Mouse (Mus musculus) thymus, postnatal 14 days (tissue): ENCODE measurements around the gene Stfa2l1.
"Not testable (repeated sequence)": the region's sequence is repeated elsewhere in the genome, so short reads cannot be mapped to it uniquely, and the experiment has no call there.

Source experiments
- DNase-seq: peaks from one replicate; pipeline ENCODE4 v3.0.0; 2021

The Stfa2l1 gene

GRCm38 (mm10) chr16:36156402-36156975, at the start of gene Stfa2l1:
TSS of gene Stfa2l1 (plus strand) at chr16:36156811.
- DNase-seq: no peak

- not testable (repeated sequence) for DNase-seq
Observed at GRCm38 (mm10) chr16:36111486-36111885, 45.1 kb upstream of the Stfa2l1 start.

- not testable (repeated sequence) for DNase-seq
Observed at GRCm38 (mm10) chr16:36115751-36116150, 40.9 kb upstream of the Stfa2l1 start.

GRCm38 (mm10) chr16:36128092-36128491, 28.5 kb upstream of the Stfa2l1 start:
- DNase-seq: no peak

- no peak for DNase-seq
Observed at GRCm38 (mm10) chr16:36131141-36131540, 25.5 kb upstream of the Stfa2l1 start, which contains the start of gene Csta1. TSS of gene Csta1 (minus strand) at chr16:36131241.

GRCm38 (mm10) chr16:36138201-36138600, 18.4 kb upstream of the Stfa2l1 start:
- no peak for DNase-seq

- not testable (repeated sequence) for DNase-seq
Observed at GRCm38 (mm10) chr16:36167841-36168240, 11.2 kb downstream of the Stfa2l1 start.

GRCm38 (mm10) chr16:36176108-36176507, 19.5 kb downstream of the Stfa2l1 start:
- DNase-seq: no peak

- DNase-seq: no peak
Observed at GRCm38 (mm10) chr16:36179910-36180309, 23.3 kb downstream of the Stfa2l1 start.

GRCm38 (mm10) chr16:36183912-36184311, 27.3 kb downstream of the Stfa2l1 start, which contains the start of gene Gm5483:
TSS of gene Gm5483 (plus strand) at chr16:36184212.
- not testable (repeated sequence) for DNase-seq

GRCm38 (mm10) chr16:36199226-36199625, 42.6 kb downstream of the Stfa2l1 start:
- DNase-seq: no peak

- no peak for DNase-seq
Observed at GRCm38 (mm10) chr16:36203846-36204245, 47.2 kb downstream of the Stfa2l1 start.

GRCm38 (mm10) chr16:36205684-36206083, 49.1 kb downstream of the Stfa2l1 start:
- DNase-seq: not testable (repeated sequence)

- no peak for DNase-seq
Observed at GRCm38 (mm10) chr16:36209967-36210453, 53.4 kb downstream of the Stfa2l1 start, which contains the start of gene Gm5416. TSS of gene Gm5416 (plus strand) at chr16:36210403.
